Mouse (Mus musculus) left cerebral cortex, adult 18-20 months (tissue): ENCODE measurements around the gene Gm10320. TPM values are rescaled to one million over a fixed set of nuclear protein-coding genes. Genes with fewer than 3 reads are reported as not detected.

Experiments
- DNase-seq, 2 experiments: peaks; one replicate each; pipeline ENCODE4 v3.0.0; 2021 to 2022; ENCODE audit warnings: low spot score in 2 of 2, mixed read lengths in 1 of 2
- total RNA-seq, 2 experiments: library from RNA; stranded (reverse); gene quantifications; 2 replicates each; pipeline ENCODE4 v1.2.3; 2021

Gm10320 gene
- total RNA-seq, 2 experiments from 2014 or later, result not detected

DNA sequence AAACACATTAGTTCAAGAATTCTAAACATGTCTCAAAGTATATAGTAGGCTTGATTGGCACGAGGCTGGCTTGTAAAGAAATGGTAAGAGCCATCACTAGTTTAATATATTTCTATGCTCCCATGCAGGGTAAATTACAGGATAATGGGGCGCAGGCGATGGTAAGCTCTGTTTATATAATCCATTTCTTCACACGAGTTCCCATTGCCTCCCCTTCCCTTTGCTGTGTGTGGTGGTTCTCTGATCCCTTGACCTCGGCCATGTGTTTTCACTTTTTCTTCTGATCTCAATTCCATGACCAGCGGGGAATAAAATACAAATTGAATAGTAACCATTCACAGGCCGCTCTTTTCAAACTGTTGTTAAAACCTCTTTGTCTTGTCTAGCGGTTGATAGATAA is 11.8 kb upstream of the Gm10320 start:
- DNase-seq, result no peak

DNA sequence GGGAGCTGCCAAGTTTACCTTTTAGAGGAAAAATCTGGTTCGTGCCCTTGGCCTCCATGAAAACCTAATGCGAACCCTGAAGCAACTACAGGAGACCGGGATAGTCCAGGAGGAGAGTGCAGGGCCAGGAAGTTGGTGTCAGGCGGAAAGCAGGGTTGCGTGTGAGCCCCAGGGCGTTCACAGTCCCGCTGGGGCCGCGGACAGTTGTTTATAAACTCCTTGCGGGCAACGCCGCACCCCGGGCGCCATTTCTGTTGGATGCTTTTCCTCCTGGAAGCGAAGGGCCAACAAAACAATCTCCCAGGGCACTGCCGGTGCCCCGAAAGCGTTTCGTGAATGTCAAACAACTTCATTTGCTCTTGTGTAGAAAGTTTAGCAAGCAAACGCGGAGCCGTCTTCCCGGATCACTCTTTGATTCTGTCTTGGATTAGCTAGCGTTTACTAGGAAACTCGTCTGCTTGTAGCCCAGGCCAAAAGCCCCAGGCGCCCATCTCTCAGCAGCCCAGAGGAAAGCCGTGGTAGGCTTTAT is 11.1 kb upstream of the Gm10320 start:
- DNase-seq, result no peak

DNA sequence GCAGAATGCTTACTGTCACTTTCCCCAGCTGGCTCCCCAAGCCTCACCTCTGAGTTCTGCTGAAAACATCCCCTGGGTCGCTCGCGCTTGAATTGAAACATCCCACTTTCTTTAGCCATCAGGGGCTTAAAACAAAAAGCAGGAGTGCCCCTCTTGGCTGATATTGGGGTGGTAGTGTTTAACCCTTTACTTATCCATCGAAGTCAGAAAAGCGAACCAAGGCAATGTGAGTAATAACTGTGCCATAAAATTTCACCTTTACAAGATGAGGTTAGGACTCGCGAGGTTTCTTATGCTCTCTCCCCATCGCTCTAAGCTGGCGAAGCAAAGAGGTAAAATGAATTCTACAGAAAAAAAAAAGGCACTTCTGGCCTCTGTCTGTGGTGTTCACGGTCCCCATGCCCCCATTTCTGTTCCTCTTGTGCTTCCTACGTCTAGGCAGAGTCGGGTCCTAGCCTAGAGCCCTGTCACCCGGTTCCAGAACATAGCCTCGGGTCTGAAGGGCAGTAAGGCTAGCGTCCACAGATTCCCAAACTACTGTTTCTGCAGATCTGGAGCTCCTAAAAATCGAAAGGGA is 10.5 kb upstream of the Gm10320 start:
- no peak for DNase-seq

DNA sequence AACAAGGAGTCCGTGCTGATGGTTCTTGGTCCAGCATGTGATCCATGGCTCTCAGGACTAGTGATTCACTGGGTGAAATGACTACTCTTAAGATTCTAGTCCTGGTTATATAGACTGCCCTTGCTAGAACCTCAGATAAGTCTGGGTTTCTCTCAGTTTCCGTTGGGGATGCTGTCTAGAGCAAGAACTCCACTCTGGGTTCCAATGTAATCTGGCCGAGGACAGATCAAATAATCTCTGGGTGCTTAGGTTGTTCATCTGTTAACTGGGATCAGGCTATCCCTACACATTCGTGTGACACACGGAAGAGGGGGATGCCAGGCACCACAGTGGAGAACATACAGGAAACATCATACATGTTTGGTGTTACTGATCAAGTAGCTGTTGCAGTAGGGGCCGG is 9.5 kb upstream of the Gm10320 start:
- DNase-seq, result no peak

DNA sequence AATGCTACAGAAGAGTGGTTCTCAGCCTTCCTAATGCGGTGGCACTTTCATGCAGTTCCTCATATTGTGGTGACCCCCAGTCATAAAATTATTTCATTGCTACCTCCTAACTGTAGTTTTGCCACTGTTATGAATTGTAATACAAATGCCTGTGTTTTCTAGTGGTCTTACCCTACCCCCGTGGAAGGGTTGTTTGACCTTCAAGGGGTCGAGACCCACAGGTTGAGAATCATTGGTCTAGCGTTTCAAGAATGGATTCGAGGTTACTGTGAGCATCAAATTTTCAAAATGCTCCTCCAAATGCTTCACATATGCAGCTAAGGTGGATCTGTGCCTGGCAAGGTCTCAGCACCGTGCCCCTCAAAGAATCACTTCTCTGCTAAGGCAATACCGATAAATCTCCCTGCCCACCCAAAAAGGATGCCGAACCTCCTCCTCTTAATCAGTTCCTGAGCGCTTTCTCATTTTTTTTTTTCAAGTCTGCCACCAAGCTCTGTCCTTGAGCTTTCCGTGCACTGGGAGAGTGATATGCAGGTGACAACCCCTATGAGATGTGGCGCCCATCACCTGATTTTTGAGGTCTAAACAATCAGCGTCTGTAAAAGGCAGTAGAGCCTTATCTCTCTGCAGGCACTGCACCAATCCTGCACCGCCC is 8.8 kb upstream of the Gm10320 start:
- DNase-seq, result no peak

DNA sequence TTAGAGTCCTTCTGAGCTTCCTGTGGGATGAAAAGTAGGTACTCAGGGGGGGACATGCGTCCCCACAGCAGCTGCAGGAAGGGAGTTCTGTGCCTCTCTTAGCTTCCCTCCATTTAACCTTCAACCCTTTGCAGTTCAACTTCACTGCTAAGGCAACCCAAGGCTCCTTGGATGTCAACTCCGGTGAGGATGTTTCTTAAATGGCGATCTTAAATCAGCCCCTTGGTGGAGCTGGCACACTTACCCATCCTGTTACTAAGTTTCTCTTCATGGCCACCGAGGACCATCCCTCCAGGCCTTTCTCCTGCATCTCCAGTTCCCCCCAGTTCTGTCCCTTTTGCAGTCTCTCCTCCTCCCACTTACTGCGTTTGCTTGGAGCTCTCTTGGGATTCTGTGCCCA is 6.8 kb upstream of the Gm10320 start:
- no peak for DNase-seq

DNA sequence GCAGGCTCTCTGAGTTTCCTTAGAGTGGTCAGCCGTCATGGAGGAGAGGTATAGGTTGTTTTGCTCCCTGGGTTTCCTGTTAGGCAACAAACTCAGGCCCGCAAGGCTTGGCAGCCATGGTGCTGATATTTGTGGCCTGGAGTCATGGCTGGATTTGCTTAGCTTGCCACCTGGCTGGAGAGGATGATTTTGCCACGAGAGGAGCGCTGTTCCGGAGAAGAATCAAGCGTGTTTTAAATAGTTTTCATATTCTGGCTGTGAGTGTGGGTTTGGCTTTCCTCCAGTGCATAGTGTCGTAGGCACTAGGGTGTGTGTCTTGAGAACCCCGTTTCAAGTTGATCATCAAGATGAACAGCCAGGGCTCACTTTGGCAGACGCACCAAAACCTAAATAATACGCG is 6.3 kb upstream of the Gm10320 start:
- DNase-seq, result no peak

DNA sequence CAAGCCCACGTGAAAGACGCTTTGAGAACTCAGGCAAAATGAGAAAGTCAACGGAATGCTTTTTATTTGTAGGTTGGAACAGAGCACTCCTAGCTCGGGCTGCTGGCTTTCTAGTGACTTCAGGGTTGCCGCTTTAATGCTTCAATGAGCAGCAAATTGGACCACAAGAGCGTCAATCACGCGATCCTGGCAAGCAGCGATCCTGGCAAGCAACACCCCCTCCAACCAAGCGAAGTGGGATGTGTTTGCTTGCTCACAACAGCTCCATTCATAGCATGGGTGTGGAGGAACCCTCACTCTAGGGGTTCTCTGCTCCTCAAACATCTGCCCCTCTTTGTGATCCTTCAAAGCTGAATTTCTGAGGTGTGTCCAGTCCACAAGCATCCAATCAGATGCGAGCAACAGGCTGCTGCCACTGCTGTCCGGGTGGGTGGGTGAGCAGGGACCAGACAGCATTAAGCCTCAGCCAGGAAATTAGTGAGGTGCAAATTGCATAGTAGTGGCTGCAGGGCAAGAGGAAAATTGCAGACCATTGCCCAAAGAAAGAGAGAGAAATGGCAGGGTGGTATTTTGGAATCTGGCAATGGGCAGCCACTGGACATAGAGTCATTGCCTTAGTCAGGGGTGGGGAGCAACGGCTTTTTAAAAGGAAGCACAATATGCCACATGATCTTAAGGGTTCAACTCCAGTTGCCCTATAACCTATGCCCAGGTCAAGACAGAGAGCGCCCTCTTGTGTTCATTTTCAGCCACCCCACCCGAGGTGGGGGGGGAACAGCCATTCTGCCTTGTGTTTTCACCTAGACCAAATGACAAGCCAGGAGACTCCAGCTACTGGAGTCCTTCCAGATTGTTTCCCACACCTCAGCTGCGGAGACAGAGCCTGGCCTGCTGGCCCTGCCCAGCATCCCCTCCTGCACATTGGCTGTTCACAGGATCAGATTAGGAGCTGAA is 5.4 kb upstream of the Gm10320 start:
- no peak for DNase-seq

DNA sequence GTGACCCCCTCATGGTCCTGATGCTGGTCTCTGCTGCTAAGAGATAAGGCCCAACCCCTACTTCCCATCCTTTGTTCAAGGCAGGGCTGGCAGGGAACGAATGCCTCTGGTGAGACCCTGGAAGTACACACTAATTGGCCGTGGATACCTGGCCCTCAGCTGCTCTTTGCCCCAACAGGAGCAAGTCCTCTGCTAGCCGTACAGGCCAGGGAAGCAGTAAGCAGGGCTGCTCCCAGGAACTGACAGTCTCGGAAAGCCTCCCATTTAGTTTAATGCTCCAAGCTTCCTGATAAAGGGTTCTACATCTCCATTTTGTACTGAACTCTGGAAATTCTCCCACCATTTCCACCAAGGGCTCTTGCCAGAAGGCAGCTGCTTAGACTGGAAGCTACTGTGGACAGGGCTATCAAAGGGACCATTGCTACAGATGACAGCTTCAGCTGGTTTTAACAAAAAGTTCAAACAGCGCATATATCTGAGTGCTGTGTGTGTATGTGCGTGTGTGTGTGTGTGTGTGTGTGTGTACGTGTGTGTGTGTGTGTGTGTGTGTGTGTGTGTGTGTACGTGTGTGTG is 2.8 kb upstream of the Gm10320 start:
- DNase-seq, result no peak

DNA sequence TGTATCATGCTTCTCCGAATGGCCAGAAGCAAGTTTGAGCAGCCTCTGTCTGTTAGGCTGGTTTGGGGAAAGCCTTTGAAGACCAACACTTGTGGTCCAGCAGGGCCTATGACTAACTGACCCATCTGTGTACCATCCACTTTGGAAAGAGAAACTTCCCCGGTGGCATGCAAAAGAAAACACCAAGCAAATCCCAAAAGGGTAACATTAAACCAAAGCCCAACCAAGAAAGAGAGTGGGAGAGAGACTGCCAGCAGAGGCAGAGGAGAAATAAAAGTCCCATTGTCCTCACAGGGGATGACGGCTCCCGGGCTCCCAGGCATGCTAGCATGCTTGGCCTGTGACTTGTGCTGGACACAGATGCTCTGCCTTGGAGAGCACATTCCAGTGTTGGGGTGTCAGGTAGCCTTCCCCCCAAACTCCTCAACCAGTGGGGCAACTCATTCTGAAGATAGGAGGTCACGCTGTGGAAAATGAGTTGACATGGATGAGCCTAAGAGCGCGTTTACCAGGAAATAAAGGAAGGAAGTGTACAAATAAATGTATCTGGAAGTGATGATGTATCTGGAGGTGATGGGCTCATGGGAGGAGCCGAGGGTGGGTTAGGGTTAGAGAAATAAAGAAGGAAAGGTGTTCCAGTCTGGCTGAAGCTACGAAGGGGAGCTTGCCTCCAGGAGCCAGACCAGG is 911 bp upstream of the Gm10320 start:
- no peak for DNase-seq

DNA sequence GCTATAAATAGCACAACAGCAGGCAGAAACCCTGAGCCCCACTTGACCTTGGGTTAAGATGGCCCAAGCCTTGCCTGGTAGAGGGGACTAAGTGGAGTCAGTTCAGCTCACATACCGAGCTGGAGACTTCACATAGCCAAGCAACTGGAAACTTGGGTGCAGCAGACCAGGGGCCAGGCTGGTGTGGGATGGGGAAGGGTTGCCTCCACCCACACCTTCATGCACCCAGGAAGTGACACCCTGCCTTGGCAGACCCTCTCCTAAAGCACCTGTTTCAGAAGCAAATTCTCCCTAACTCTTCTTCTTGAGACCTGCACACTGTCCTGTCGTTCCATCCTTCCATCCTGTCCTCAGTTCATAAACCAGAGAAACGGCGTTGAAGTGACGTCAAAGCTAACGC is 5.1 kb downstream of the Gm10320 start:
- DNase-seq, result no peak

DNA sequence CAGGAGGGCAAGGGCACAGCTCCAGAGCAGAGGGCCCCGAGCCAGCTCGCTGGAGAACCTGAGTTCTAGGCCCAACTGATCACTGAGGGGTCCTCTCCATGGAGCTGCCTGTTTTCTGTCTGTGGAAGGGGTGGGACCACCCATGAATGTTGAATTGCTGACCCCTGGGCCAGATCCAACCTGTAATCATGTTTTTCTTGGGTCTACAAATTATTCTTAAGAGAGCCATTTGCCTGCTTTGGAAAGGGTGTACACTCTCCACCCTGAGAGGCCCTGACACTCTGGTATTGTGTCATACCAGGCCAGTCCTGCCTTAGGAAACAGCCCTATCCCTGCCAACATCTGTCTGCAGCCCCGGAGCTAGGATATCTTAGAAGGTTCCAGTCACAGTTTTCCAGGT is 5.6 kb downstream of the Gm10320 start:
- no peak for DNase-seq

DNA sequence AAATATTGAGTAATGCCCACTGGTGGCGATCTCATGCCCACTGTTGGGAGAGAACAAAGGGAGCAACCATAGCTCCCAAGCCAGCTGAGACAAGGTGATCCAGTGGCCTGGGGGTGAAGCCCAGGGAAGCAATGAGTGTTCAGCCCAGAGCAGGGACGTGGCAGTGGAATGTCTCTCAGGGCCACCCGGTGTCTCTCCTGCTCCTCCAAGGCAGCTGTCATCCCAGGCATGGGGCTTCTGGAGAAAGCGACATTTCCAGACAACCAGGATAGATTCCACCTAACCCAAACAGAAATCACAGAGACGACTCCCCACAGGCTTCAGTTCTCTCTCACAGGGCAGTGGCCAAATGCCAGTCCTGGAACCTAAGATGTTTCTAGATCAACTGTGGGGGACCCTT is 6.4 kb downstream of the Gm10320 start:
- no peak for DNase-seq

DNA sequence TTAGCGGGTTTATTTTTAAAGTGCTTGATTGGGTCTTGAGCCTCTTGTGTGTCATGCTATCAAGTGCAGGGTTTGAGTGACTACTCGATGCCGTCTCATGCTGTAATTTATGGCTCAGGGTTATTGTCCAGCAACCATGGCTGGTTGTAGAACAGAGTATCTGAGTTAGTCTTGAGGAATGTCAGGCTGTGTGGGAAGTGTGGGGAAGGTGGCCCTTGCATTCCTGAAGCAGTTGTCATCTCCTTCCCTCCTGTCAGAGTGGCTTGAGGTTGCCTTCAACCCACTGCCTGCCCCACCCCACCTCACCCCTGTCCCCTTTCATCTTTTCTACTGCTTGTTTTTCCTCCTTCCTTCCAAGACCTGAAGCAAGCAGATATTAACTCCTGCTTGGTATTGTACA is 13.8 kb downstream of the Gm10320 start:
- no peak for DNase-seq

DNA sequence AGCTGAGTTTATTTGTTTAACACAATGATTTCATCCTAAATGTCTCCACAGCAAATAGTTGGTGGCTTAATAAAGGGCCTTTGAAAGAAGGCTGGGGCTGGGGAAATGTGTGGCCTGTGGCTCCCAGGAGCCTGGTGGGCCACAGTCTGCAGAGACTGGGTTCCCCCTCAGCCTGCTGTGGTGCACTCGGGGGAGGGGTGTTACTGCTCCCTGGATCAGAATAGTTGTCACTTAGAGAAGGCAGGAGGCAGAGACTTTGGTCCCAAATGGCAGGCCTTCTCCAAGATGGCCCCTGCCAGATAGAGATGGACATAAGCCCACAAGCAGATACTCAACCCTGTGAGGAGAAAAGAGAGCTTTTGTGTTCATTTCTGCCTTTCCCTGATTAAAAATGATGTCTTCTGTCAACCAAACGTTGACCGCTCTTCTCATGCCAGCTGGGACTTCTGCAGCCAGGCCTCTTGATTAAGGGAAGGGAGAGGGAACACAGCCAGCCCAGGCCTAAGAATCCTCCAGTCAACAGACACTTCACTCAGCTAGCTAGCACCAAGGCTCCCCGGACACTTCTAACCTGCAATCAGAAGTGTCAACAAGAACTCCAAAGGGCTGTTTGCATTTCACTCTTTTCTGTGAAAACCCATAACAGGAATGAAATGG is 14.8 kb downstream of the Gm10320 start:
- DNase-seq, result no peak

DNA sequence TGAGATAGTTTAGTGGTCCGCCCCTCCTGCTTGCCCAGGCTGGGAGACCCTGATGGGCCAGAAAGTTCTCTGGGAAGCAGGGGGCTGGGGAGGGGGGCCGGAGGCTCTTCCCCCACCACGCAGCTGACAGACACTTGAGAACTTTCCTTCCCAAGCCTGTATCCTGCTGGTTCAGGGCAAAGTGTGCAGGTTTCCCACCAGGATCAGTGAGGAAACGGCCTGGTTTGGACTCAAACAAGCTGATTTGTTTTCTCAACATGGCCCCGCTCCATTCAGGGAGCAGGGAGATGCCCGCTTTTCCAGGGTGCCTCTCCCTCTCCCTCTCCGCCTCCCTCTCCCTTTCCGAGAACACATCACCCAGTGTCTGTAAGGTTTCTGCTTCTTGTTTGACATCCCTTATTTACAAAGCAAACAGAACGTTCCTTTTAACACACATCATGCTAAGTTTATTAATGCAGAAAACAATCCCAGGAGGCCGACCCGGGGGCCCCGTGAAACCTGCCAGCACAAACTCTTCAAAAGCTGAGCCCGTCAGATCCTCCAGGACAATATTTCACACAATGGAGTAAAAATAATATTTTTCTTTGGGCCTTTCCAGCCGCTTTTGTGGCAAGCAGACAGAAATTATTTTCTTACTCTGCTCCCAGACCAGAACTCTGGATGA is 15.5 kb downstream of the Gm10320 start:
- DNase-seq, result no peak

DNA sequence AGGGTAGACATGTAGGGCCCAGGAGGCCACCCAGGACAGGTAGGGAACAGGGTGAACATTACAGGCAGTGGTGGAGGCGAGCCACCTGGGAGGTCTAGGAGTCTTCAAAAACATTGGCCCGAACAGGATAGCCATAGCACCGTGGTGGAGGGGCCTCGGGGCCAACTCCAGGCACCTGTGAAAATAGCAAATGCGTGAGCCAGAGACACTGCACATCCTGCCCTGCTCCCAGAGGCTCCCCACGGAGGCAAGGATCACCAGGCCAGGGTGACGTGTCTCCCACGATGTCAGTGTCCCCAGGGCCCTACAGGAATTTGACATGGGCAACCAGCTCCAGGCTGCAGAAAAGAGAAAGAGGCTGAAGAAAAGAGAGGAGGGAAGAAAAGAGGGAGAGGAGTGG is 16.1 kb downstream of the Gm10320 start:
- no peak for DNase-seq

DNA sequence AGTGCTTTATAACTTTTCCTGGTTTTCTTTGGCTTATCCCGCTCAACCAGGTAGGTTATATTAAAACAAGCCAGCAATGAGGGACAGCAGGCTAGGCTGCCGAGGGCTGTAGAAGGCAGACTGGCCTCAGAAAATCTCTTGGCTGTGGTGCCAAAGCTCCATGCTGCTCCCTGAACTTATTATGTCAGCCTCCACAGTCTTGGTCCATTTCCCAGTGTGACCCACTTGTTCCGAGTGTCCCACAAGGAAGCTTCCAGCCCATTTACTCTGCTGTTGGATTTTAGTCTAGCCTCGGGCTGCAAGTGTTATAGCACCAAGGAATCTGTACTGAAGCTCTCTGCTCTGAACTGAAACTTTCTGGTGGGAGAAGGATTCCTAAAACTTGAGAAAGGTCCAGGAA is 18.8 kb downstream of the Gm10320 start:
- DNase-seq, result no peak

DNA sequence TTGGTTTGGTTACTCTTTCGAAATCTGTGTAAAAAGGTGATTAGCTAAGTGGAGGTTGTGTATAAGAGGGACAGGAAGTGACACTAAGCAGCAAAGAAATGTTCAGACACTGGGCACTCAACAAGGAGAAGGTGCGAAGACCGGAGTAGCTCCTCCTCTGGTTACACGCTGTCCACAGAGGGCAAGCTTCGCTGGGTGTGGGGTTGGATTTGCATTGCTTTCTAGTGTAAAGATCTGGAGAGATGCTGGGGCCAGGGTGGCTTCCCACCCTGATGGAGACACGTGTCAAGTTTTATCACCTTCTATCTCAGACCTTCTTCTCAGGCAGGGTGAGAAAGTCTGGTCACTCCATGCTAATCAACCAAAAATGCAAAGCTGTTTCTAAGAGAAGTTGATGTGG is 20.0 kb downstream of the Gm10320 start:
- no peak for DNase-seq

DNA sequence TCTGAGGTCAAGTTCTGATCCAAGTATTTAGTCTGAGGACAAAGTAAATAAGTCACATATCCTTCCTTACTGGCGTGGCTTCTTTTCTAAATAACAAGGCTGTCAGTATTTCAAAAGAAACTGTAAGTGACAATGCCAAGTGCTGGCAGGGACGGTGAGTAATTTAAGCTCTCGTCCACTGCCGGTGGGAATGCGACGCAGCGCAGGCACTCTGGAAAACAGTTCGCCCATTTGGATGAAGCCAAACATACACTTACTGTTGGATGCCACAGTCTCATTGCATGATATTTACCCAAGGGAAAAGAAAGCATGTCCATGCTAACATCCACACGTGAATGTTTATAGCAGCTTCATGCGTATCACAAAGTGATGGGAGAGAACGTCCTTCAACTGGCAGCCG is 21.5 kb downstream of the Gm10320 start:
- no peak for DNase-seq
